Mouse (Mus musculus) WW6 (cell line): Measurements from ENCODE around the gene Zfp143.
A peak's percentile ranks its signal among the peaks of the same experiment; 100 is the strongest.
"Not testable (repeated sequence)": the region's sequence is repeated elsewhere in the genome, so short reads cannot be mapped to it uniquely, and the experiment has no call there.

Source experiments
- DNase-seq: peaks from one replicate; pipeline ENCODE4 v3.0.0-alpha.2; 2013; ENCODE audit warnings: low read depth, low spot score

The Zfp143 gene

GRCm38 (mm10) chr7:110061199-110061751 lies at the start of gene Zfp143:
Gene Zfp143, plus strand, starts transcription at chr7:110061217.
- DNase-seq: peak; percentile 97

GRCm38 (mm10) chr7:110011417-110011816 lies 49.6 kb upstream of the Zfp143 start:
- no peak for DNase-seq

- DNase-seq: no peak
Observed at GRCm38 (mm10) chr7:110014272-110014671, 46.7 kb upstream of the Zfp143 start.

- DNase-seq: peak; percentile 73
Observed at GRCm38 (mm10) chr7:110018117-110018630, 42.8 kb upstream of the Zfp143 start, which contains the start of gene Ipo7. Gene Ipo7, plus strand, starts transcription at chr7:110018274.

- DNase-seq: peak; percentile 40
Observed at GRCm38 (mm10) chr7:110018631-110019482, 42.2 kb upstream of the Zfp143 start.

- no peak for DNase-seq
Observed at GRCm38 (mm10) chr7:110023553-110023952, 37.5 kb upstream of the Zfp143 start.

GRCm38 (mm10) chr7:110026594-110026993 lies 34.4 kb upstream of the Zfp143 start:
- no peak for DNase-seq

- DNase-seq: no peak
Observed at GRCm38 (mm10) chr7:110028826-110029225, 32.2 kb upstream of the Zfp143 start.

- no peak for DNase-seq
Observed at GRCm38 (mm10) chr7:110030342-110030741, 30.7 kb upstream of the Zfp143 start.

- not testable (repeated sequence) for DNase-seq
Observed at GRCm38 (mm10) chr7:110057723-110058122, 3.3 kb upstream of the Zfp143 start.

- peak; percentile 77 for DNase-seq
Observed at GRCm38 (mm10) chr7:110059092-110059785, 1.8 kb upstream of the Zfp143 start.

- no peak for DNase-seq
Observed at GRCm38 (mm10) chr7:110060106-110060668, 830 bp upstream of the Zfp143 start.

- DNase-seq: peak; percentile 24
Observed at GRCm38 (mm10) chr7:110060669-110061198, 283 bp upstream of the Zfp143 start.

- peak; percentile 54 for DNase-seq
Observed at GRCm38 (mm10) chr7:110061752-110062273, 796 bp downstream of the Zfp143 start.

GRCm38 (mm10) chr7:110063731-110064130 lies 2.7 kb downstream of the Zfp143 start:
- no peak for DNase-seq

GRCm38 (mm10) chr7:110069070-110069469 lies 8.1 kb downstream of the Zfp143 start:
- no peak for DNase-seq

- DNase-seq: no peak
Observed at GRCm38 (mm10) chr7:110078168-110078567, 17.2 kb downstream of the Zfp143 start.

- peak; percentile 38 for DNase-seq
Observed at GRCm38 (mm10) chr7:110083386-110084165, 22.6 kb downstream of the Zfp143 start.

GRCm38 (mm10) chr7:110085217-110085616 lies 24.2 kb downstream of the Zfp143 start:
- no peak for DNase-seq

- no peak for DNase-seq
Observed at GRCm38 (mm10) chr7:110087914-110088313, 26.9 kb downstream of the Zfp143 start.
